Mouse (Mus musculus) hindbrain, postnatal 0 days (tissue): ENCODE data around the gene Zfp341. TPM values are rescaled to one million over a fixed set of nuclear protein-coding genes. Genes with fewer than 3 reads are reported as not detected.

Source experiments
- ATAC-seq: fragments of 200-750 bp; cut with Nextera tagmentation; 2 replicates; pipeline ENCODE4 v1.8.0; 2017; ENCODE audit warnings: mild to moderate bottlenecking, moderate TSS enrichment, moderate library complexity
- DNase-seq: peaks from one replicate; pipeline ENCODE4 v3.0.0-alpha.2; 2015; ENCODE audit warnings: low spot score
- H3K27ac ChIP-seq: fragments of 300-500 bp; sonication (generic); 2 replicates; pipeline ENCODE4 v1.5.1; 2014; ENCODE audit warnings: mild to moderate bottlenecking
- H3K27me3 ChIP-seq: fragments of 300-500 bp; sonication (generic); 2 replicates; pipeline ENCODE4 v1.6.1; 2014; ENCODE audit warnings: low read length, mixed read lengths; ENCODE audit not compliant: insufficient read depth
- H3K36me3 ChIP-seq: fragments of 300-500 bp; sonication (generic); 2 replicates; pipeline ENCODE4 v1.6.1; 2014; ENCODE audit warnings: low read length, mixed read lengths; ENCODE audit not compliant: insufficient read depth
- H3K4me1 ChIP-seq: fragments of 300-500 bp; sonication (generic); 2 replicates; pipeline ENCODE4 v1.6.1; 2014; ENCODE audit warnings: antibody characterized with exemption, low read length, mixed read lengths; ENCODE audit not compliant: insufficient read depth
- H3K4me2 ChIP-seq: fragments of 300-500 bp; sonication (generic); 2 replicates; pipeline ENCODE4 v1.6.1; 2014; ENCODE audit warnings: low read depth, mild to moderate bottlenecking, low read length, moderate library complexity, mixed read lengths
- H3K4me3 ChIP-seq: fragments of 300-500 bp; sonication (generic); 2 replicates; pipeline ENCODE4 v1.5.1; 2014; ENCODE audit warnings: low read length
- H3K9ac ChIP-seq: fragments of 300-500 bp; sonication (generic); replicated peaks from 2 replicates; pipeline ENCODE4 v1.6.1; 2014; ENCODE audit warnings: mild to moderate bottlenecking, low read length, moderate library complexity, mixed read lengths
- H3K9me3 ChIP-seq: fragments of 300-500 bp; sonication (generic); 2 replicates; pipeline ENCODE4 v1.6.1; 2016; ENCODE audit warnings: low read length, mixed read lengths
- CTCF ChIP-seq: IDR thresholded peaks from 2 replicates; pipeline ENCODE4 v1.5.1; 2016; ENCODE audit warnings: antibody characterized with exemption, control low read depth, low read depth
- WGBS: fragments of 180-500 bp; shearing (Covaris S2); extraction: QIAGEN DNeasy Blood & Tissue Kit; methylation state at CpG from one replicate; pipeline ENCODE4 v1.1.7; 2014; 5-methylcytosine and 5-hydroxymethylcytosine counted together
- polyA plus RNA-seq: library from polyadenylated mRNA; unstranded; fragments of >200 nt; fragmentation: Nextera tagmentation; extraction: Ambion mirVana; gene quantifications from 2 replicates; pipeline ENCODE4 v1.2.1, GENCODE M21; 2015
- total RNA-seq: library from RNA; depleted of rRNA; stranded (reverse); fragments of >200 nt; gene quantifications from 2 replicates; pipeline ENCODE4 v1.2.3, GENCODE M21; 2014

The Zfp341 gene
- total and polyA plus RNA-seq, 2 experiments from 2014 or later, result 1.5 to 8.5 TPM

- no peak for ATAC-seq
These were observed 36.0 kb upstream of the Zfp341 start for GRCm38 (mm10) chr2:154576876-154577743.

GRCm38 (mm10) chr2:154577744-154578067, 35.4 kb upstream of the Zfp341 start:
- 51% methylated on average over 6 of the region's 6 CpGs for WGBS
- H3K4me3 ChIP-seq, result no peak overlapping the region
- H3K27me3 ChIP-seq, result no peaks in the 10 kb centered on the region
- no peaks in the 10 kb centered on the region for H3K36me3 ChIP-seq
- H3K4me1 ChIP-seq, result peaks cover 3% of the 10 kb centered on the region; the same call in 1 of the 2 replicates
- TF ChIP-seq CTCF, result no peak
- DNase-seq (no peak), ATAC-seq (no peak)
- no peaks in the 10 kb centered on the region for H3K9me3 ChIP-seq
- no peak overlapping the region for H3K27ac ChIP-seq
- no peak overlapping the region for H3K4me2 ChIP-seq
- no peak overlapping the region for H3K9ac ChIP-seq

More at GRCm38 (mm10) chr2:154576876-154577743, 36.0 kb upstream of the Zfp341 start:
- TF ChIP-seq CTCF, result no peak
- WGBS, result 23% methylated on average over 12 of the region's 12 CpGs
- no peak for DNase-seq
- no peaks in the 10 kb centered on the region for H3K27me3 ChIP-seq
- no peaks in the 10 kb centered on the region for H3K9me3 ChIP-seq
- peaks cover 3% of the 10 kb centered on the region; the same call in 1 of the 2 replicates for H3K4me1 ChIP-seq
- no peak overlapping the region for H3K4me2 ChIP-seq
- no peak overlapping the region; the same call in 1 of the 2 replicates for H3K9ac ChIP-seq
- H3K4me3 ChIP-seq, result no peak overlapping the region
- H3K27ac ChIP-seq, result no peak overlapping the region
- no peaks in the 10 kb centered on the region for H3K36me3 ChIP-seq

- TF ChIP-seq CTCF, result no peak
- 0 out of 2 replicates have a peak overlapping the region, but pooled peaks have one; percentile 22 for H3K27ac ChIP-seq
- H3K27me3 ChIP-seq, result no peaks in the 10 kb centered on the region
- 0 out of 2 replicates have a peak, but pooled peaks have one; percentile 19 for ATAC-seq
- H3K36me3 ChIP-seq, result no peaks in the 10 kb centered on the region
- no peak overlapping the region for H3K4me3 ChIP-seq
- no peaks in the 10 kb centered on the region for H3K9me3 ChIP-seq
- no peak overlapping the region for H3K4me2 ChIP-seq
- WGBS, result 47% methylated on average over 8 of the region's 8 CpGs
- DNase-seq, result peak; percentile 41
- H3K9ac ChIP-seq, result no peak overlapping the region
- peaks cover 16% of the 10 kb centered on the region; the same call in 1 of the 2 replicates for H3K4me1 ChIP-seq
These were observed 32.5 kb upstream of the Zfp341 start for GRCm38 (mm10) chr2:154580586-154580985.

- TF ChIP-seq CTCF, result peak; percentile 36; the same call in 1 of the 2 replicates
- Histone ChIP-seq H3K27ac (no peak overlapping the region), H3K4me2 (no peak overlapping the region), H3K4me3 (no peak overlapping the region), H3K4me1 (peaks cover 16% of the 10 kb centered on the region; the same call in 1 of the 2 replicates), H3K9me3 (no peaks in the 10 kb centered on the region), H3K36me3 (no peaks in the 10 kb centered on the region), H3K27me3 (no peaks in the 10 kb centered on the region), H3K9ac (no peak overlapping the region)
- ATAC-seq (no peak), DNase-seq (no peak)
- 97% methylated on average over 1 of the region's 1 CpGs for WGBS
These were observed 31.7 kb upstream of the Zfp341 start for GRCm38 (mm10) chr2:154581421-154581820.

- Histone ChIP-seq H3K4me2 (peak overlapping the region; percentile 18), H3K9ac (no peak overlapping the region), H3K4me1 (peaks cover 13% of the 10 kb centered on the region; the same call in 1 of the 2 replicates), H3K36me3 (peaks cover 6% of the 10 kb centered on the region; the same call in 1 of the 2 replicates), H3K9me3 (no peaks in the 10 kb centered on the region), H3K27me3 (no peaks in the 10 kb centered on the region), H3K27ac (peak overlapping the region; percentile 45), H3K4me3 (no peak overlapping the region)
- ATAC-seq, result peak; percentile 80
- no peak for TF ChIP-seq CTCF
- peak; percentile 80 for DNase-seq
- 34% methylated on average over 15 of the region's 15 CpGs for WGBS
These were observed 28.9 kb upstream of the Zfp341 start for GRCm38 (mm10) chr2:154583906-154584872.

GRCm38 (mm10) chr2:154584931-154585601, 28.0 kb upstream of the Zfp341 start:
- ATAC-seq, result 0 out of 2 replicates have a peak, but pooled peaks have one; percentile 11
- peaks cover 6% of the 10 kb centered on the region; the same call in 1 of the 2 replicates for H3K36me3 ChIP-seq
- TF ChIP-seq CTCF, result no peak
- no peaks in the 10 kb centered on the region for H3K27me3 ChIP-seq
- peak overlapping the region; percentile 18 for H3K4me2 ChIP-seq
- DNase-seq, result peak; percentile 69
- H3K9ac ChIP-seq, result no peak overlapping the region
- H3K27ac ChIP-seq, result peak overlapping the region; percentile 45; the same call in 1 of the 2 replicates
- no peak overlapping the region for H3K4me3 ChIP-seq
- 35% methylated on average over 17 of the region's 17 CpGs for WGBS
- H3K4me1 ChIP-seq, result peaks cover 13% of the 10 kb centered on the region; the same call in 1 of the 2 replicates
- H3K9me3 ChIP-seq, result no peaks in the 10 kb centered on the region
